Mouse (Mus musculus): ENCODE measurements at regions not wholly inside any gene's neighbourhood (a gene's known extent, or its start where the extent isn't known, plus 50 kb on each side); places are given as distances from the start of the nearest gene placed in this dataset.
A peak's percentile ranks its signal among the peaks of the same experiment; 100 is the strongest.
"Not testable (repeated sequence)": the region's sequence is repeated elsewhere in the genome, so short reads cannot be mapped to it uniquely, and the experiment has no call there.

GRCm38 (mm10) chr15:32749971-32750370, 505.4 kb downstream of the Sema5a start:
- H3K4me1 ChIP-seq (ENCODE audit: control insufficient read depth, insufficient read depth, low read length) = no peaks in the 10 kb centered on the region

GRCm38 (mm10) chr15:32751991-32752390, 507.4 kb downstream of the Sema5a start:
- DNase-seq (ENCODE audit: low spot score) = no peak
- ATAC-seq (ENCODE audit: low FRiP score, low read depth) = no peak
- no peak overlapping the region for H3K4me3 ChIP-seq (replicated peaks; ENCODE audit: low read length)
- WGBS = 59% methylated on average over 3 of the region's 3 CpGs
- H3K9me3 ChIP-seq (ENCODE audit: control insufficient read depth, low read length) = no peaks in the 10 kb centered on the region
- no peaks in the 10 kb centered on the region for H3K27me3 ChIP-seq (ENCODE audit: control insufficient read depth, insufficient read depth, low read length)
- no peak for TF ChIP-seq POLR2A (IDR thresholded peaks at IDR 0.05; ENCODE audit: borderline replicate concordance, extremely low read depth, insufficient read depth, insufficient read length)
- H3K36me3 ChIP-seq (ENCODE audit: control insufficient read depth, insufficient read depth, low read length) = no peaks in the 10 kb centered on the region
- no peak overlapping the region for H3K9ac ChIP-seq (ENCODE audit: low read depth, low read length, severe bottlenecking)
- no peak overlapping the region for H3K4me2 ChIP-seq (replicated peaks; ENCODE audit: low read depth, low read length, severe bottlenecking)
- no peaks in the 10 kb centered on the region for H3K4me1 ChIP-seq (ENCODE audit: control insufficient read depth, insufficient read depth, low read length)
- H3K27ac ChIP-seq (replicated peaks; ENCODE audit: low read depth, low read length) = no peak overlapping the region

More at GRCm38 (mm10) chr15:32749971-32750370, 505.4 kb downstream of the Sema5a start:
- Histone ChIP-seq H3K27ac (replicated peaks; ENCODE audit: low read depth, low read length) (no peak overlapping the region), H3K9ac (ENCODE audit: low read depth, low read length, severe bottlenecking) (no peak overlapping the region), H3K9me3 (ENCODE audit: control insufficient read depth, low read length) (no peaks in the 10 kb centered on the region), H3K4me3 (replicated peaks; ENCODE audit: low read length) (no peak overlapping the region), H3K4me2 (replicated peaks; ENCODE audit: low read depth, low read length, severe bottlenecking) (no peak overlapping the region), H3K27me3 (ENCODE audit: control insufficient read depth, insufficient read depth, low read length) (no peaks in the 10 kb centered on the region), H3K36me3 (ENCODE audit: control insufficient read depth, insufficient read depth, low read length) (no peaks in the 10 kb centered on the region)
- TF ChIP-seq POLR2A (IDR thresholded peaks at IDR 0.05; ENCODE audit: borderline replicate concordance, extremely low read depth, insufficient read depth, insufficient read length) = no peak
- DNase-seq (ENCODE audit: low spot score) (no peak), ATAC-seq (ENCODE audit: low FRiP score, low read depth) (no peak)
- WGBS = 82% methylated on average over 2 of the region's 2 CpGs

- Histone ChIP-seq H3K9ac (ENCODE audit: low read depth, low read length, severe bottlenecking) (no peak overlapping the region), H3K27ac (replicated peaks; ENCODE audit: low read depth, low read length) (no peak overlapping the region), H3K9me3 (ENCODE audit: control insufficient read depth, low read length) (no peaks in the 10 kb centered on the region), H3K4me3 (replicated peaks; ENCODE audit: low read length) (no peak overlapping the region), H3K36me3 (ENCODE audit: control insufficient read depth, insufficient read depth, low read length) (no peaks in the 10 kb centered on the region), H3K4me1 (ENCODE audit: control insufficient read depth, insufficient read depth, low read length) (no peaks in the 10 kb centered on the region), H3K27me3 (ENCODE audit: control insufficient read depth, insufficient read depth, low read length) (no peaks in the 10 kb centered on the region), H3K4me2 (replicated peaks; ENCODE audit: low read depth, low read length, severe bottlenecking) (no peak overlapping the region)
- DNase-seq (ENCODE audit: low spot score) (no peak), ATAC-seq (ENCODE audit: low FRiP score, low read depth) (no peak)
- TF ChIP-seq POLR2A (IDR thresholded peaks at IDR 0.05; ENCODE audit: borderline replicate concordance, extremely low read depth, insufficient read depth, insufficient read length) = no peak
- WGBS = 74% methylated on average over 3 of the region's 3 CpGs
Observed at GRCm38 (mm10) chr15:32760141-32760540, 515.5 kb downstream of the Sema5a start.

- no peak for TF ChIP-seq POLR2A (IDR thresholded peaks at IDR 0.05; ENCODE audit: borderline replicate concordance, extremely low read depth, insufficient read depth, insufficient read length)
- Histone ChIP-seq H3K4me1 (ENCODE audit: control insufficient read depth, insufficient read depth, low read length) (no peaks in the 10 kb centered on the region), H3K9ac (ENCODE audit: low read depth, low read length, severe bottlenecking) (no peak overlapping the region), H3K9me3 (ENCODE audit: control insufficient read depth, low read length) (no peaks in the 10 kb centered on the region), H3K27ac (replicated peaks; ENCODE audit: low read depth, low read length) (no peak overlapping the region), H3K4me3 (replicated peaks; ENCODE audit: low read length) (no peak overlapping the region), H3K36me3 (ENCODE audit: control insufficient read depth, insufficient read depth, low read length) (no peaks in the 10 kb centered on the region), H3K4me2 (replicated peaks; ENCODE audit: low read depth, low read length, severe bottlenecking) (no peak overlapping the region), H3K27me3 (ENCODE audit: control insufficient read depth, insufficient read depth, low read length) (no peaks in the 10 kb centered on the region)
- ATAC-seq (ENCODE audit: low FRiP score, low read depth) (peak; percentile 62), DNase-seq (ENCODE audit: low spot score) (peak; percentile 58)
- 6% methylated on average over 4 of the region's 4 CpGs for WGBS
Observed at GRCm38 (mm10) chr15:32766011-32766701, 521.5 kb downstream of the Sema5a start.

- no peaks in the 10 kb centered on the region for H3K27me3 ChIP-seq (ENCODE audit: control insufficient read depth, insufficient read depth, low read length)
- WGBS = 53% methylated on average over 4 of the region's 5 CpGs
- H3K4me1 ChIP-seq (ENCODE audit: control insufficient read depth, insufficient read depth, low read length) = no peaks in the 10 kb centered on the region
Observed at GRCm38 (mm10) chr15:32766746-32767471, 522.3 kb downstream of the Sema5a start.

GRCm38 (mm10) chr15:32778226-32778598, 533.6 kb downstream of the Sema5a start:
- not testable (repeated sequence) for ATAC-seq (ENCODE audit: low FRiP score, low read depth); H3K27ac ChIP-seq (replicated peaks; ENCODE audit: low read depth, low read length); H3K27me3 ChIP-seq (ENCODE audit: control insufficient read depth, insufficient read depth, low read length); H3K9me3 ChIP-seq (ENCODE audit: control insufficient read depth, low read length); H3K4me2 ChIP-seq (replicated peaks; ENCODE audit: low read depth, low read length, severe bottlenecking); H3K4me1 ChIP-seq (ENCODE audit: control insufficient read depth, insufficient read depth, low read length); DNase-seq (ENCODE audit: low spot score); H3K36me3 ChIP-seq (ENCODE audit: control insufficient read depth, insufficient read depth, low read length)
- Histone ChIP-seq H3K9ac (ENCODE audit: low read depth, low read length, severe bottlenecking) (peak overlapping the region; percentile 69; the same call in 1 of the 2 replicates), H3K4me3 (replicated peaks; ENCODE audit: low read length) (peak overlapping the region; percentile 61)
- 21% methylated on average over 5 of the region's 5 CpGs for WGBS

More at GRCm38 (mm10) chr15:32766746-32767471, 522.3 kb downstream of the Sema5a start:
- Histone ChIP-seq H3K4me3 (replicated peaks; ENCODE audit: low read length) (no peak overlapping the region), H3K36me3 (ENCODE audit: control insufficient read depth, insufficient read depth, low read length) (no peaks in the 10 kb centered on the region), H3K4me2 (replicated peaks; ENCODE audit: low read depth, low read length, severe bottlenecking) (no peak overlapping the region), H3K27ac (replicated peaks; ENCODE audit: low read depth, low read length) (no peak overlapping the region), H3K9me3 (ENCODE audit: control insufficient read depth, low read length) (no peaks in the 10 kb centered on the region), H3K9ac (ENCODE audit: low read depth, low read length, severe bottlenecking) (no peak overlapping the region)
- no peak for DNase-seq (ENCODE audit: low spot score)
- ATAC-seq (ENCODE audit: low FRiP score, low read depth) = no peak
- no peak for TF ChIP-seq POLR2A (IDR thresholded peaks at IDR 0.05; ENCODE audit: borderline replicate concordance, extremely low read depth, insufficient read depth, insufficient read length)

- H3K4me2 ChIP-seq (replicated peaks; ENCODE audit: low read depth, low read length, severe bottlenecking) = peak overlapping the region; percentile 59
- H3K4me3 ChIP-seq (replicated peaks; ENCODE audit: low read length) = peak overlapping the region; percentile 61
- ATAC-seq (ENCODE audit: low FRiP score, low read depth) (peak; percentile 95), DNase-seq (ENCODE audit: low spot score) (peak; percentile 81)
- WGBS = 1% methylated on average over 32 of the region's 34 CpGs
- peak overlapping the region; percentile 77; the same call in 1 of the 2 replicates for H3K27ac ChIP-seq (replicated peaks; ENCODE audit: low read depth, low read length)
- not testable (repeated sequence) for H3K9me3 ChIP-seq (ENCODE audit: control insufficient read depth, low read length); H3K27me3 ChIP-seq (ENCODE audit: control insufficient read depth, insufficient read depth, low read length); H3K36me3 ChIP-seq (ENCODE audit: control insufficient read depth, insufficient read depth, low read length); H3K4me1 ChIP-seq (ENCODE audit: control insufficient read depth, insufficient read depth, low read length)
- peak overlapping the region; percentile 69 for H3K9ac ChIP-seq (ENCODE audit: low read depth, low read length, severe bottlenecking)
Observed at GRCm38 (mm10) chr15:32778599-32779273, 534.1 kb downstream of the Sema5a start.

Measured in limb, embryonic 14.5 days (tissue).